Mouse (Mus musculus) heart, embryonic 13.5 days (tissue): ENCODE measurements around the gene Auts2. TPM values are rescaled to one million over a fixed set of nuclear protein-coding genes. Genes with fewer than 3 reads are reported as not detected.
A peak's percentile ranks its signal among the peaks of the same experiment; 100 is the strongest.

Source experiments
- ATAC-seq: fragments of 200-750 bp; cut with Nextera tagmentation; 2 replicates; pipeline ENCODE4 v1.8.0; 2017; ENCODE audit warnings: moderate TSS enrichment; ENCODE audit not compliant: insufficient number of reproducible peaks, low FRiP score, low TSS enrichment; ENCODE audit errors: extremely low read depth
- H3K27ac ChIP-seq: fragments of 300-500 bp; sonication (generic); replicated peaks from 2 replicates; pipeline ENCODE4 v1.5.1; 2015; ENCODE audit warnings: moderate library complexity, mild to moderate bottlenecking, inconsistent platforms
- H3K27me3 ChIP-seq: fragments of 300-500 bp; sonication (generic); replicated peaks from 2 replicates; pipeline ENCODE4 v1.6.1; 2015; ENCODE audit warnings: mild to moderate bottlenecking, inconsistent platforms
- H3K36me3 ChIP-seq: fragments of 300-500 bp; sonication (generic); 2 replicates; pipeline ENCODE4 v1.6.1; 2015; ENCODE audit warnings: mild to moderate bottlenecking, inconsistent platforms
- H3K4me1 ChIP-seq: fragments of 300-500 bp; sonication (generic); 2 replicates; pipeline ENCODE4 v1.6.1; 2015; ENCODE audit warnings: inconsistent platforms
- H3K4me2 ChIP-seq: fragments of 300-500 bp; sonication (generic); 2 replicates; pipeline ENCODE4 v1.6.1; 2015; ENCODE audit warnings: inconsistent platforms, mild to moderate bottlenecking, moderate library complexity
- H3K4me3 ChIP-seq: fragments of 300-500 bp; sonication (generic); 2 replicates; pipeline ENCODE4 v1.5.1; 2015; ENCODE audit warnings: moderate library complexity, mild to moderate bottlenecking, inconsistent platforms
- H3K9ac ChIP-seq: fragments of 300-500 bp; sonication (generic); 2 replicates; pipeline ENCODE4 v1.6.1; 2015; ENCODE audit warnings: inconsistent platforms, mild to moderate bottlenecking, moderate library complexity
- H3K9me3 ChIP-seq: fragments of 300-500 bp; sonication (generic); 2 replicates; pipeline ENCODE4 v1.6.1; 2016; ENCODE audit warnings: inconsistent platforms
- WGBS: fragments of 180-500 bp; shearing (Covaris S2); methylation state at CpG from one replicate; pipeline ENCODE4 v1.1.7; 2015; ENCODE audit warnings: mixed read lengths; 5-methylcytosine and 5-hydroxymethylcytosine counted together
- polyA plus RNA-seq: library from polyadenylated mRNA; unstranded; fragments of >200 nt; fragmentation: Nextera tagmentation; extraction: Ambion mirVana; gene quantifications from 2 replicates; pipeline ENCODE4 v1.2.1, GENCODE M21; 2015

Auts2 gene
- polyA plus RNA-seq, 1 experiment from 2014 or later: 13.8 TPM

GRCm38 (mm10) chr5:131665068-131665467 lies 878.1 kb downstream of the Auts2 start:
- Histone ChIP-seq H3K4me1 (peaks cover 4% of the 10 kb centered on the region), H3K4me2 (no peak overlapping the region), H3K9ac (no peak overlapping the region), H3K4me3 (no peak overlapping the region), H3K9me3 (no peaks in the 10 kb centered on the region), H3K36me3 (0 out of 2 replicates have a peak, but pooled peaks cover 6% of the 10 kb centered on the region), H3K27me3 (no peaks in the 10 kb centered on the region), H3K27ac (no peak overlapping the region)
- WGBS: 89% methylated on average over 8 of the region's 8 CpGs
- no peak for ATAC-seq

- Histone ChIP-seq H3K27ac (no peak overlapping the region), H3K4me2 (no peak overlapping the region), H3K27me3 (no peaks in the 10 kb centered on the region), H3K9ac (no peak overlapping the region), H3K4me3 (no peak overlapping the region), H3K9me3 (no peaks in the 10 kb centered on the region), H3K4me1 (peaks cover 4% of the 10 kb centered on the region), H3K36me3 (0 out of 2 replicates have a peak, but pooled peaks cover 6% of the 10 kb centered on the region)
- no peak for ATAC-seq
- WGBS: 89% methylated on average over 7 of the region's 7 CpGs
Observed at GRCm38 (mm10) chr5:131664657-131665056, 878.5 kb downstream of the Auts2 start.

GRCm38 (mm10) chr5:131662657-131663056 lies 880.5 kb downstream of the Auts2 start:
- Histone ChIP-seq H3K4me1 (peaks cover 4% of the 10 kb centered on the region), H3K4me2 (no peak overlapping the region), H3K9me3 (0 out of 2 replicates have a peak, but pooled peaks cover under 1% of the 10 kb centered on the region), H3K27me3 (no peaks in the 10 kb centered on the region), H3K27ac (no peak overlapping the region), H3K9ac (no peak overlapping the region), H3K4me3 (no peak overlapping the region), H3K36me3 (peaks cover 6% of the 10 kb centered on the region; the same call in 1 of the 2 replicates)
- ATAC-seq: no peak
- 82% methylated on average over 2 of the region's 2 CpGs for WGBS

- Histone ChIP-seq H3K27ac (no peak overlapping the region), H3K9ac (no peak overlapping the region), H3K4me2 (no peak overlapping the region), H3K4me3 (no peak overlapping the region), H3K36me3 (peaks cover 6% of the 10 kb centered on the region; the same call in 1 of the 2 replicates), H3K27me3 (no peaks in the 10 kb centered on the region), H3K4me1 (0 out of 2 replicates have a peak, but pooled peaks cover 6% of the 10 kb centered on the region), H3K9me3 (peaks cover 5% of the 10 kb centered on the region; the same call in 1 of the 2 replicates)
- 85% methylated on average over 19 of the region's 19 CpGs for WGBS
- ATAC-seq: no peak
Observed at GRCm38 (mm10) chr5:131658822-131659515, 884.2 kb downstream of the Auts2 start.

- H3K4me1 ChIP-seq: peaks cover 25% of the 10 kb centered on the region
- H3K4me2 ChIP-seq: no peak overlapping the region
- H3K27me3 ChIP-seq: no peaks in the 10 kb centered on the region
- no peaks in the 10 kb centered on the region; the same call in 1 of the 2 replicates for H3K36me3 ChIP-seq
- no peak overlapping the region for H3K4me3 ChIP-seq
- no peak for ATAC-seq
- H3K27ac ChIP-seq: no peak overlapping the region
- H3K9ac ChIP-seq: no peak overlapping the region
- 74% methylated on average over 7 of the region's 7 CpGs for WGBS
- peaks cover 5% of the 10 kb centered on the region; the same call in 1 of the 2 replicates for H3K9me3 ChIP-seq
Observed at GRCm38 (mm10) chr5:131654206-131654605, 888.9 kb downstream of the Auts2 start.

GRCm38 (mm10) chr5:131650381-131650891 lies 892.7 kb downstream of the Auts2 start:
- no peak overlapping the region for H3K4me3 ChIP-seq
- peaks cover 47% of the 10 kb centered on the region for H3K4me1 ChIP-seq
- ATAC-seq: no peak
- H3K27ac ChIP-seq: peak overlapping the region; percentile 83
- H3K9ac ChIP-seq: no peak overlapping the region; the same call in 1 of the 2 replicates
- H3K36me3 ChIP-seq: no peaks in the 10 kb centered on the region
- no peaks in the 10 kb centered on the region for H3K9me3 ChIP-seq
- peak overlapping the region; percentile 41 for H3K4me2 ChIP-seq
- H3K27me3 ChIP-seq: no peaks in the 10 kb centered on the region
- 30% methylated on average over 11 of the region's 11 CpGs for WGBS

- Histone ChIP-seq H3K9ac (peak overlapping the region; percentile 58), H3K36me3 (no peaks in the 10 kb centered on the region), H3K4me1 (peaks cover 53% of the 10 kb centered on the region), H3K27ac (peak overlapping the region; percentile 73), H3K4me2 (peak overlapping the region; percentile 22), H3K9me3 (no peaks in the 10 kb centered on the region), H3K27me3 (no peaks in the 10 kb centered on the region), H3K4me3 (no peak overlapping the region)
- ATAC-seq: no peak
- WGBS: 14% methylated on average over 4 of the region's 4 CpGs
Observed at GRCm38 (mm10) chr5:131647683-131648119, 895.4 kb downstream of the Auts2 start.

GRCm38 (mm10) chr5:131647104-131647682 lies 896.0 kb downstream of the Auts2 start:
- Histone ChIP-seq H3K27ac (peak overlapping the region; percentile 73), H3K9me3 (no peaks in the 10 kb centered on the region), H3K4me3 (no peak overlapping the region), H3K4me1 (peaks cover 58% of the 10 kb centered on the region), H3K36me3 (no peaks in the 10 kb centered on the region), H3K27me3 (no peaks in the 10 kb centered on the region), H3K4me2 (no peak overlapping the region; the same call in 1 of the 2 replicates), H3K9ac (peak overlapping the region; percentile 58)
- 16% methylated on average over 4 of the region's 4 CpGs for WGBS
- ATAC-seq: no peak; the same call in 1 of the 2 replicates

- peaks cover 64% of the 10 kb centered on the region for H3K4me1 ChIP-seq
- no peak overlapping the region for H3K9ac ChIP-seq
- no peak overlapping the region for H3K4me3 ChIP-seq
- H3K27ac ChIP-seq: no peak overlapping the region
- H3K27me3 ChIP-seq: no peaks in the 10 kb centered on the region
- H3K36me3 ChIP-seq: no peaks in the 10 kb centered on the region
- no peak overlapping the region for H3K4me2 ChIP-seq
- no peak for ATAC-seq
- no peaks in the 10 kb centered on the region for H3K9me3 ChIP-seq
- 90% methylated on average over 10 of the region's 10 CpGs for WGBS
Observed at GRCm38 (mm10) chr5:131646192-131646775, 896.9 kb downstream of the Auts2 start.

- no peak overlapping the region; the same call in 1 of the 2 replicates for H3K27ac ChIP-seq
- no peaks in the 10 kb centered on the region for H3K9me3 ChIP-seq
- no peak overlapping the region for H3K4me3 ChIP-seq
- H3K27me3 ChIP-seq: no peaks in the 10 kb centered on the region
- H3K4me1 ChIP-seq: peaks cover 58% of the 10 kb centered on the region
- H3K9ac ChIP-seq: no peak overlapping the region
- no peak overlapping the region for H3K4me2 ChIP-seq
- H3K36me3 ChIP-seq: no peaks in the 10 kb centered on the region
- 91% methylated on average over 18 of the region's 18 CpGs for WGBS
- ATAC-seq: no peak
Observed at GRCm38 (mm10) chr5:131645341-131646191, 897.6 kb downstream of the Auts2 start.
